Mouse (Mus musculus): ENCODE results near the gene Repin1. TPM values are rescaled to one million over a fixed set of nuclear protein-coding genes. Genes with fewer than 3 reads are reported as not detected.
"Not testable (repeated sequence)": the region's sequence is repeated elsewhere in the genome, so short reads cannot be mapped to it uniquely, and the experiment has no call there.

Repin1 gene
- polyA plus RNA-seq, 1 experiment from 2014 or later, result 37.4 TPM

DNA sequence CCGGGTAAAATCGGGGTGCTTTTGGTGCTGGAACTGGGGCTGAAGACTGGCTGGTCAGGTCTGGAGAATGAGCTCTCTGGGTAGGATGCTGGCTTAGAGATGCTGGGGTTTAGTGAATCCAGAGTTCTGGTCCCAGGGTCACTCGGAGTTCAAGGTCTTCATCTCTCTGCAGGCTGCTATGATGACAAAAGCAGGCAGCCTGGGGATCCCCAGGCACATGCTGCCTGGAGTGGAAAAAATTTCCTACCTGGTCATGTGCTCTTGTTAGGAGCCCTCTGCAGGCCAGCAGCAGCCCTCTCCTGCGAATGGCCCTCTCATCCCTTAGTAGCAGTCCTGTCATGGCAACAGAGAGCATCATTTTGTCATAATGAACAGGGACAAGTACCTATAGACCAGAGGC lies 19.8 kb downstream of the Repin1 start:
- Histone ChIP-seq H3K9ac (ENCODE audit: low read depth, low read length) (no peak overlapping the region), H3K27me3 (ENCODE audit: insufficient read depth, low read length) (no peaks in the 10 kb centered on the region), H3K36me3 (ENCODE audit: insufficient read depth, low read length) (peaks cover 15% of the 10 kb centered on the region; the same call in 1 of the 2 replicates), H3K4me3 (replicated peaks; ENCODE audit: low read depth, low read length) (no peak overlapping the region), H3K9me3 (replicated peaks; ENCODE audit: low read length) (no peaks in the 10 kb centered on the region), H3K4me2 (ENCODE audit: low read length) (no peak overlapping the region), H3K27ac (no peak overlapping the region), H3K4me1 (replicated peaks; ENCODE audit: insufficient read depth, low read length) (no peaks in the 10 kb centered on the region)
- ATAC-seq (replicated peaks; ENCODE audit: low FRiP score, low read depth) (no peak), DNase-seq (ENCODE audit: low spot score) (no peak)
- TF ChIP-seq CTCF (IDR thresholded peaks at IDR 0.05; ENCODE audit: low read depth), result no peak
- 89% methylated on average over 4 of the region's 4 CpGs for WGBS

DNA sequence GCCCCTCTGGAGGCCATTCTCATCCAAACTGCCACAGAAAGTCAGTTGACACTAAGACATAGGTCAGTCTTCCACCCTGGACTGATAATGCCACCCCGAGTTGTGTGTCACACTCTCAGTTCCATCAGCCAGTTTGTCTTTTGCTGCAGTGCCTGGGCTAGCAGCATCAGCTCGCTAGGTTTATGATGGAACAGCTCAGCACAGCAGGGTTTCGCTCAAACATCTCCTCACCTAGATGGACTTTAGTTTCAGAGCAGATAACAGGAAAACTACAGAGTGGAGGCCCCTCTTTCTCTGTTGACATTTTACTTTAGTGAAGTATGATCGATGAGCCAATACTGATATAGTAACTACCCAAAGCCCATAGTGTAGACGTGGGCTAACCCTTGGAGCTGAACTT lies 21.1 kb downstream of the Repin1 start:
- ATAC-seq (replicated peaks; ENCODE audit: low FRiP score, low read depth), result no peak
- H3K36me3 ChIP-seq (ENCODE audit: insufficient read depth, low read length), result peaks cover 22% of the 10 kb centered on the region
- WGBS, result 93% methylated on average over 5 of the region's 5 CpGs

DNA sequence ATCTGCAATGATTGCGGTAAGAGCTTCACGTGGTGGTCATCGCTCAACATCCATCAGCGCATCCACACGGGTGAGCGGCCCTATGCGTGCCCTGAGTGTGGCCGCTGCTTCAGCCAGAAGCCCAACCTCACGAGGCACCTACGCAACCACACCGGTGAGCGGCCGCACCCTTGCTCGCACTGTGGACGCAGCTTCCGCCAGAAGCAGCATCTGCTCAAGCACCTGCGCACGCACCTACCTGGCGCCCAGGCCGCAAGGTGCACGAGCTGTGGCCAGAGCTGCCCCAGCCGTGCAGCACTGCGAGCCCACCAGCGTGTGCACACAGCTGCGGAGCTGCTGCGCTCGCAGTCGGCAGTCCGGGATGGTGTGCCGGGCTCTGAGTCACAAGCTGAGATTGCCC lies 26.3 kb downstream of the Repin1 start:
- Histone ChIP-seq H3K27me3 (ENCODE audit: insufficient read depth, low read length) (no peaks in the 10 kb centered on the region), H3K9ac (ENCODE audit: low read depth, low read length) (no peak overlapping the region), H3K36me3 (ENCODE audit: insufficient read depth, low read length) (peaks cover 16% of the 10 kb centered on the region), H3K27ac (no peak overlapping the region), H3K4me1 (replicated peaks; ENCODE audit: insufficient read depth, low read length) (no peaks in the 10 kb centered on the region), H3K4me2 (ENCODE audit: low read length) (no peak overlapping the region), H3K4me3 (replicated peaks; ENCODE audit: low read depth, low read length) (no peak overlapping the region), H3K9me3 (replicated peaks; ENCODE audit: low read length) (no peaks in the 10 kb centered on the region)
- DNase-seq (ENCODE audit: low spot score), result no peak
- no peak for TF ChIP-seq CTCF (IDR thresholded peaks at IDR 0.05; ENCODE audit: low read depth)
- ATAC-seq (replicated peaks; ENCODE audit: low FRiP score, low read depth), result no peak
- WGBS, result 97% methylated on average over 30 of the region's 30 CpGs

More for the DNA sequence above, 21.1 kb downstream of the Repin1 start:
- Histone ChIP-seq H3K27ac (no peak overlapping the region), H3K4me2 (ENCODE audit: low read length) (no peak overlapping the region), H3K9ac (ENCODE audit: low read depth, low read length) (no peak overlapping the region), H3K9me3 (replicated peaks; ENCODE audit: low read length) (no peaks in the 10 kb centered on the region), H3K4me1 (replicated peaks; ENCODE audit: insufficient read depth, low read length) (no peaks in the 10 kb centered on the region), H3K4me3 (replicated peaks; ENCODE audit: low read depth, low read length) (no peak overlapping the region), H3K27me3 (ENCODE audit: insufficient read depth, low read length) (no peaks in the 10 kb centered on the region)
- DNase-seq (ENCODE audit: low spot score), result no peak
- TF ChIP-seq CTCF (IDR thresholded peaks at IDR 0.05; ENCODE audit: low read depth), result no peak

DNA sequence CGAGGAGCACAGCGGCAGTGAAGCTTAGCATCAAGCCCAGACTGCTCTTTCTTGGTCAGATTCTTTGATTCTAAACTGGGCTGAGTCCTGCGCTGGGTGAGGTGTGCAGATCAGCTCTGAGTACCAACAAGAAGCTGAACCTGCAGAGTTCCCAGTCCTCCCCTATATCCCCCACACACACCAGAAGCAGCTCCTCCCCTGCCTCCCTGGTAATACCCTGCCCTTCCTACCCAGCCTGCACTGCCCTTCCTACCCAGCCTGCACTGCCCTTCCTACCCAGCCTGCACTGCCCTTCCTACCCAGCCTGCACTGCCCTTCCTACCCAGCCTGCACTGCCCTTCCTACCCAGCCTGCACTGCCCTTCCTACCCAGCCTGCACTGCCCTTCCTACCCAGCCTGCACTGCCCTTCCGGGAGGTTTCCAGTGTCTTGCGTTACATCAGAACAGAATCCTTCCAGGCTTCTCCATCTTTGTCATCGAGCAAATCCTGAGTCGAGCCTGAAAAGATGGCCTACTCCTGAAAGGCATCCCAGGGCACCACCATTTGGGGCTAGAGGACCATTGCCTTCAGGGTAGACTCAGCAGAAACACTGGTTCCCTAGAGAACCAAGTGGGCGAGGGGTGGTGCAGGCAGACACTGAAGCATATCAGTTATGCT lies 28.6 kb downstream of the Repin1 start:
- H3K27ac ChIP-seq; ATAC-seq (replicated peaks; ENCODE audit: low FRiP score, low read depth): not testable (repeated sequence)
- WGBS, result 85% methylated on average over 8 of the region's 8 CpGs

DNA sequence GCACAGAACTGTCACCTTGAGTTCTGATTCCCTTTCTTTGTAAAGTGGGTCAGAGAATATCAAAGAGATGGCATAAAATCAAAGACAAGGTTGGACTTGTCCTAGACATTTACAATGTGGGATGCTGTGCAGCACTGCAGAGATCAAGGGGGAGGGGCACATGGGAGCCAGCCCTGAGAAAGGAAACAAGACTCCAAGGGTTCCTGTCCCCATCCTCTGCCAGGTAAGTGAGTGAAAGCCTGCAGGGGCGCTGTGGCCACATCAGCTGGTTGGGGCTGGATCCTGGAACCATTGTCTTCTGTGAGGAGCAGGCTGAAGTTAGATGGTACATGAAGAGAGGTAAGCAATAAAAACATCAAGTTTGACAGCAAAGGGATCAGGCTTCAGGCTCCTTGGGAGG lies 29.8 kb downstream of the Repin1 start:
- no peak overlapping the region for H3K4me3 ChIP-seq (replicated peaks; ENCODE audit: low read depth, low read length)
- H3K9me3 ChIP-seq (replicated peaks; ENCODE audit: low read length), result no peaks in the 10 kb centered on the region
- H3K4me1 ChIP-seq (replicated peaks; ENCODE audit: insufficient read depth, low read length), result peaks cover 7% of the 10 kb centered on the region; the same call in 1 of the 2 replicates
- H3K9ac ChIP-seq (ENCODE audit: low read depth, low read length), result no peak overlapping the region
- TF ChIP-seq CTCF (IDR thresholded peaks at IDR 0.05; ENCODE audit: low read depth), result peak; percentile 32; the same call in 1 of the 2 replicates
- no peak overlapping the region for H3K27ac ChIP-seq
- 38% methylated on average over 1 of the region's 1 CpGs for WGBS
- no peaks in the 10 kb centered on the region for H3K27me3 ChIP-seq (ENCODE audit: insufficient read depth, low read length)
- H3K4me2 ChIP-seq (ENCODE audit: low read length), result no peak overlapping the region
- ATAC-seq (replicated peaks; ENCODE audit: low FRiP score, low read depth) (no peak), DNase-seq (ENCODE audit: low spot score) (no peak)
- peaks cover 16% of the 10 kb centered on the region for H3K36me3 ChIP-seq (ENCODE audit: insufficient read depth, low read length)

More for the DNA sequence above, 28.6 kb downstream of the Repin1 start:
- not testable (repeated sequence) for H3K4me2 ChIP-seq (ENCODE audit: low read length); DNase-seq (ENCODE audit: low spot score); H3K4me1 ChIP-seq (replicated peaks; ENCODE audit: insufficient read depth, low read length); H3K9me3 ChIP-seq (replicated peaks; ENCODE audit: low read length); H3K27me3 ChIP-seq (ENCODE audit: insufficient read depth, low read length); H3K4me3 ChIP-seq (replicated peaks; ENCODE audit: low read depth, low read length); H3K9ac ChIP-seq (ENCODE audit: low read depth, low read length)
- peaks cover 16% of the 10 kb centered on the region for H3K36me3 ChIP-seq (ENCODE audit: insufficient read depth, low read length)

DNA sequence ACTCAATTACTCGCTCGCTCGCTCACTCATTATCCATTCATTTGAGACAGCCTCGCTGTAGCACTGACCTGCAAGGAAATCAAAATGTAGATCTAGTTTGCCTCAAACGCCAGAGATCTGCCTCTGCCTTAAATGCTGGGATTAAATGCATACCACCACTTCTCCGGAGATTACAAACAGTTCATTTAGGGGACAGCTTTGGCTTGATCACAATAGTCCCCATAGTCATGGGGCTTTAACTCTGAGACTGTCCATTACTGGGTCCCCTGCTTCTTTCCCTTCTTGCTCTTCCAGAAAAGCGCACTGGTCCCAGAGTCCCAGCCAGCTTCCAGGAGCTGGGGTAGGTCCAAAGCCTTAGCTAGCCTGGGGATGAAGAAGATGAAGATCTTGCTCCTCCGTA lies 32.8 kb downstream of the Repin1 start, which contains the start of gene AI854703:
TSS of gene AI854703 (plus strand) at position 301 of the 400 bp plus-strand sequence.
- Histone ChIP-seq H3K27me3 (ENCODE audit: insufficient read depth, low read length) (no peaks in the 10 kb centered on the region), H3K4me2 (ENCODE audit: low read length) (peak within 1 kb of the TSS; percentile 85), H3K4me3 (replicated peaks; ENCODE audit: low read depth, low read length) (peak within 1 kb of the TSS; percentile 43), H3K27ac (peak within 1 kb of the TSS; percentile 85), H3K36me3 (ENCODE audit: insufficient read depth, low read length) (no peaks in the 10 kb centered on the region), H3K9me3 (replicated peaks; ENCODE audit: low read length) (no peaks in the 10 kb centered on the region), H3K4me1 (replicated peaks; ENCODE audit: insufficient read depth, low read length) (peaks cover 15% of the 10 kb centered on the region; the same call in 1 of the 2 replicates), H3K9ac (ENCODE audit: low read depth, low read length) (peak within 1 kb of the TSS; percentile 47; the same call in 1 of the 2 replicates)
- no peak for DNase-seq (ENCODE audit: low spot score)
- TF ChIP-seq CTCF (IDR thresholded peaks at IDR 0.05; ENCODE audit: low read depth), result no peak
- ATAC-seq (replicated peaks; ENCODE audit: low FRiP score, low read depth), result no peak
- WGBS, result 38% methylated on average over 8 of the region's 8 CpGs
